Mouse (Mus musculus) naive thymus-derived CD4-positive, alpha-beta T cell, adult 2 months (primary cell): ENCODE results near the gene Olfr1206.

Experiments
- DNase-seq: peaks from one replicate; pipeline ENCODE4 v3.0.0-alpha.2; 2011; ENCODE audit warnings: low read depth

Olfr1206 gene

GRCm38 (mm10) chr2:88862931-88863330 is at the start of gene Olfr1206:
TSS of gene Olfr1206 (plus strand) at chr2:88863231.
- DNase-seq = no peak

GRCm38 (mm10) chr2:88814196-88814595 is 48.8 kb upstream of the Olfr1206 start, which contains the start of gene Olfr1202:
TSS of gene Olfr1202 (plus strand) at chr2:88814496.
- no peak for DNase-seq

- no peak for DNase-seq
These were observed 33.6 kb upstream of the Olfr1206 start, which contains the start of gene Olfr1205 for GRCm38 (mm10) chr2:88829437-88829836. TSS of gene Olfr1205 (plus strand) at chr2:88829737.

- DNase-seq = no peak
These were observed 24.6 kb upstream of the Olfr1206 start for GRCm38 (mm10) chr2:88838477-88838876.

GRCm38 (mm10) chr2:88848992-88849391 is 14.0 kb upstream of the Olfr1206 start, which contains the start of gene Olfr1204:
TSS of gene Olfr1204 (plus strand) at chr2:88849292.
- no peak for DNase-seq

- DNase-seq = no peak
These were observed 39.2 kb downstream of the Olfr1206 start, which contains the start of gene Olfr1208 for GRCm38 (mm10) chr2:88902211-88902610. TSS of gene Olfr1208 (minus strand) at chr2:88902311.

GRCm38 (mm10) chr2:88915057-88915456 is 52.0 kb downstream of the Olfr1206 start, which contains the start of gene Olfr1209:
TSS of gene Olfr1209 (minus strand) at chr2:88915157.
- DNase-seq = no peak
